Mouse (Mus musculus): ENCODE measurements at regions not wholly inside any gene's neighbourhood (a gene's known extent, or its start where the extent isn't known, plus 50 kb on each side); places are given as distances from the start of the nearest gene placed in this dataset.

GRCm38 (mm10) chr13:72727126-72727525, 98.5 kb downstream of the Irx2 start:
- TF ChIP-seq CTCF (IDR thresholded peaks at IDR 0.05; ENCODE audit: low read depth) (no peak), EP300 (optimal IDR thresholded peaks at IDR 0.05) (no peak)

Data from stomach, postnatal 0 days (tissue).